Mouse (Mus musculus): ENCODE data around the gene Mical3. TPM values are rescaled to one million over a fixed set of nuclear protein-coding genes. Genes with fewer than 3 reads are reported as not detected.

Gene Mical3
- polyA plus RNA-seq, 1 experiment from 2014 or later: 68.8 TPM

DNA sequence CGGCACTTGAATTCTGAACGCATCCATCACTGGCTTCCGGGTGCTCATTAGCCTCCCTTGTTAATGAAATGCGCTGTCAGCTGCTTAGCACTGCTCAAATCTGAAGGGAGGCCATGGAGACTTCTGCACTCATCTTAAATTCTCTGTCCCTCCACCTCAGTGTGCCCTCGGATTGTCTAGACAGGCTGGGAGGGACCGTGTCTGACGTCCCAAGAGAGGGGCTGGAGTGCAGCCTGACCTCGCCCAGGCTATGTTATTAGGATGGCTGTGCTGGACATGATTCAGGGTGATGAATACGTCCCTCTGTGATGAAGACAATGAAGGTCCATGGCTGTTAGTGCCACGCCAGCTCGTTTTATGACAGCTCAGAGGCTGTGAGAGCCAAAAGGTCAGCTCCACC lies 153.8 kb downstream of the Mical3 start:
- H3K4me3 ChIP-seq (ENCODE audit: low read depth, low read length): no peak overlapping the region
- ATAC-seq (ENCODE audit: low read depth): peak; percentile 32; the same call in 1 of the 2 replicates
- WGBS: 17% methylated on average over 11 of the region's 11 CpGs
- H3K27me3 ChIP-seq (ENCODE audit: control insufficient read depth, insufficient read depth, low read length): no peaks in the 10 kb centered on the region
- peaks cover 4% of the 10 kb centered on the region; the same call in 1 of the 2 replicates for H3K4me1 ChIP-seq (ENCODE audit: control insufficient read depth, insufficient read depth, low read length)
- H3K36me3 ChIP-seq (ENCODE audit: control insufficient read depth, insufficient read depth, low read length): peaks cover 25% of the 10 kb centered on the region
- H3K9me3 ChIP-seq (ENCODE audit: control insufficient read depth, low read length): no peaks in the 10 kb centered on the region
- H3K27ac ChIP-seq (ENCODE audit: low read depth, low read length): no peak overlapping the region
- H3K4me2 ChIP-seq (ENCODE audit: low read depth, low read length): no peak overlapping the region
- no peak overlapping the region for H3K9ac ChIP-seq (replicated peaks; ENCODE audit: low read depth, low read length)

DNA sequence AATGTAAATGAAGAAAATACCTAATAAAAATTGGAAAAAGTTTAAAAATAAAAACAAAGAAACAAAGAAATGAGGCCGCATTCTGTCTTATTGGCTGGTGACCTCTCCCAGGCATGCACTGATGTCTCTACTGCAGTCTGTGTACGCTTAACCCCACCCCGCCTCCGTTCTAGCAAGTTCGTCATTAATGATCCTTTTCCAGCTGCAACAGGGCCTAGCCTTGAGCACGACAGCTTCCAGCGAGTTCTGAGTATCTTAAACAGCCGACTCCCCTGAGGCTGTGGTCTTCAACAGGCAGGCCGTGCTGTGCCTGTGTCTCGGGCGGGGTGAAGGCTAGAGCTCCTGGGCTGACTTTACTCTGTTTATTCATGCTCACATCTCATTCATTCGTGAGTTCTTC lies 154.7 kb downstream of the Mical3 start:
- H3K4me1 ChIP-seq (ENCODE audit: control insufficient read depth, insufficient read depth, low read length): peaks cover 4% of the 10 kb centered on the region; the same call in 1 of the 2 replicates
- 63% methylated on average over 12 of the region's 12 CpGs for WGBS
- H3K4me3 ChIP-seq (ENCODE audit: low read depth, low read length): no peak overlapping the region
- no peak overlapping the region for H3K4me2 ChIP-seq (ENCODE audit: low read depth, low read length)
- no peaks in the 10 kb centered on the region for H3K9me3 ChIP-seq (ENCODE audit: control insufficient read depth, low read length)
- no peak for ATAC-seq (ENCODE audit: low read depth)
- H3K27me3 ChIP-seq (ENCODE audit: control insufficient read depth, insufficient read depth, low read length): no peaks in the 10 kb centered on the region
- H3K27ac ChIP-seq (ENCODE audit: low read depth, low read length): no peak overlapping the region
- no peak overlapping the region for H3K9ac ChIP-seq (replicated peaks; ENCODE audit: low read depth, low read length)
- peaks cover 18% of the 10 kb centered on the region for H3K36me3 ChIP-seq (ENCODE audit: control insufficient read depth, insufficient read depth, low read length)

DNA sequence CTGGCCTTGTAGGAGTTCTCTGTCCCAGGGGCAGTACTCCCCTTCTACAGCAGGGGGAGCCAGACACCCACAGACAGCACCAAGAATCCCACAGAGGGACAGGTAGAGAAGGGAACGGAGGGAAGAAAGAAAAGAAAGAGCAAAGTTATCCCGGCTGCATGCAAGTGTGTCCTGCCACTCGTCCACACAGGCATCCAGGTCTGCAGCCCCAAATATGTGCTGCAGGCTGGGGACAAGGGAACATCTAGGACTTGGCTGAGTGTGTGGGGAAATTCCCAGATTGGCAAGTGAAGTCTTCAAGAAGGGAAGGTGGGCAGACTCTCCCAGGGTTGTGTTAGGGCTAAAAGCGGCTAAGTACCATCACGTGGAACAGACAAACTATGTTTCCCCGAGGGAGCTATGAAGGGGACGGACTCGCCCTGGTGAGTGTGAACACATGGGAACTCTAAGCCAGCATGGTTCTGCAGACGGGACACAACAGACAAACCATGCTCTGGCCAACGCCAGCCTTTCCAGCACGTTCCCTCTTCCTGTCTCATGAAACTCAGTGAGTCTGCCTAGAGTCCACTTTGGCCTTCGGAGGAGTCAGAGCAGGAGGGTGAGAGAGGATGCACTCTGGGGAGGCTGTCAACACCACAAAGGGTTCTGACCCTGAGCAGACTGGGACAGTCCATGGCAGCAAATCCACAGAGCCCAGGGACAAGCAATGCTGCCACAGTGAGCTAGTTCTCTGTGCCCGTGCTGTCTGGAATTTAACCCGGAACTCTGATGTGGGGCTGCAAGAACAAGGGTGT lies 158.8 kb downstream of the Mical3 start:
- H3K27me3 ChIP-seq (ENCODE audit: control insufficient read depth, insufficient read depth, low read length): no peaks in the 10 kb centered on the region
- H3K9me3 ChIP-seq (ENCODE audit: control insufficient read depth, low read length): no peaks in the 10 kb centered on the region
- peak; percentile 70; the same call in 1 of the 2 replicates for ATAC-seq (ENCODE audit: low read depth)
- no peak overlapping the region for H3K27ac ChIP-seq (ENCODE audit: low read depth, low read length)
- no peak overlapping the region for H3K9ac ChIP-seq (replicated peaks; ENCODE audit: low read depth, low read length)
- 63% methylated on average over 14 of the region's 14 CpGs for WGBS
- no peak overlapping the region for H3K4me3 ChIP-seq (ENCODE audit: low read depth, low read length)
- no peaks in the 10 kb centered on the region for H3K4me1 ChIP-seq (ENCODE audit: control insufficient read depth, insufficient read depth, low read length)
- peaks cover 30% of the 10 kb centered on the region for H3K36me3 ChIP-seq (ENCODE audit: control insufficient read depth, insufficient read depth, low read length)
- no peak overlapping the region for H3K4me2 ChIP-seq (ENCODE audit: low read depth, low read length)

DNA sequence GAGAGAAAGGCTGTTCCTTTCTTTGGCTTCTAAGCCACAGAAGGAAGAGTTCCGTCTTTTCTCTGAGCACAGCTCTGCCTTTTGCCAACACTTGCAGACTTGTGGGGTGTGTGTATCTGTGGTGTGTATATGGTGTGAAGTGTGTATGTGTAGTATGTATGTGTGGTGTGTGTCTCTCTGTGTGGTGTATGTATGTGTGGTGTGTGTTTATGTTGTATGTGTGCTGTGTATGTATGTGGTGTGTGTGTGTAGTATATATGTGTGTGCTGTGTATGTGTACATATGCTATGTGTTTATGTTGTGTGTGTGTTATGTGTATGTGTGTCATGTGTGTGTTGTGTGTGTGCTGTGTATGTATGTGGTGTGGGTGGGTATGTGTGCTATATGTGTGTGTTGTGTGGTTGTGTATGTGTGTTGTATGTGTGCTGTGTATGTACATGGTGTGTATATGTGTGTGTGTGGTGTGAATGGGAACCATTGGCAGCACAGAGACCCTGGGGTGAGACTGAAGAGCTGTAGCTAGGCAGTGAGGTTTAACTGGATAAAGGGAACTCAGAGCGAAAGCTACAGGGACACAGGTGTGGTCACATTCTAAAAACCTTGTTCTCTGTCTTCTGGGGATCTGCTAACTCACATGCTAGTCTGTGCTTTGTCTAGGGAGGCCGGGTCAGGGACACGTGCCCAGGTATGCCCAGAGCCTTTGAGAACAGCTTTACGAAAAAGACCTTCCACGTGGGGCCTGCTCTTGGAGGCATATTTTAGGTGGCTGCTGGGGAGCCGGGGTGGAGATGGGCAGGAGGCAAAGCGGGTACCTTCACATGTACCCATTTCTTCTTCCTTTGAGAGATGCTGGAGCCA lies 159.6 kb downstream of the Mical3 start:
- Histone ChIP-seq H3K4me1 (ENCODE audit: control insufficient read depth, insufficient read depth, low read length) (no peaks in the 10 kb centered on the region), H3K4me2 (ENCODE audit: low read depth, low read length) (no peak overlapping the region), H3K9ac (replicated peaks; ENCODE audit: low read depth, low read length) (no peak overlapping the region), H3K9me3 (ENCODE audit: control insufficient read depth, low read length) (no peaks in the 10 kb centered on the region), H3K27me3 (ENCODE audit: control insufficient read depth, insufficient read depth, low read length) (no peaks in the 10 kb centered on the region), H3K36me3 (ENCODE audit: control insufficient read depth, insufficient read depth, low read length) (peaks cover 30% of the 10 kb centered on the region), H3K4me3 (ENCODE audit: low read depth, low read length) (no peak overlapping the region), H3K27ac (ENCODE audit: low read depth, low read length) (no peak overlapping the region)
- ATAC-seq (ENCODE audit: low read depth): peak; percentile 51; the same call in 1 of the 2 replicates
- WGBS: 68% methylated on average over 8 of the region's 8 CpGs

DNA sequence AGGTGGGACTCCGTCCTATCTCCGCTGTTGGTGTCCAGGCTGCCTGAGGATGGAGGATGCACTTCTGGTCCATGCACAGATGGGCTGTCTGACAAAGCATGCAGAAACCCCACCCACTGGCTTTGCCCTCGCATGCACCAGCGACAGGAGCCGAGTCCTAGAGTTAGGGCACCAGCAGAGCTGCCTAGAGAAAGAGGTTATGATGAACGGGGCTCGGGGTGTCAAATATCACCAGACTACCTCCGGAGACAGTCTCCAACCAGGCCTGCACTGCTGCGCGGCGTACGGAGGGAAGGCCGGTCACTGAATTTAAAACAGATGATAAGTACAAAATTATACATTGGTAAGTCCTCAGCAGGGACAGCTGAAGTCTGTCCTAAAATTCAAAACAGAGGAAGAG lies 165.0 kb downstream of the Mical3 start:
- no peak for ATAC-seq (ENCODE audit: low read depth)
- Histone ChIP-seq H3K9ac (replicated peaks; ENCODE audit: low read depth, low read length) (no peak overlapping the region), H3K27me3 (ENCODE audit: control insufficient read depth, insufficient read depth, low read length) (no peaks in the 10 kb centered on the region), H3K27ac (ENCODE audit: low read depth, low read length) (no peak overlapping the region), H3K4me1 (ENCODE audit: control insufficient read depth, insufficient read depth, low read length) (no peaks in the 10 kb centered on the region), H3K36me3 (ENCODE audit: control insufficient read depth, insufficient read depth, low read length) (peaks cover 19% of the 10 kb centered on the region), H3K4me3 (ENCODE audit: low read depth, low read length) (no peak overlapping the region), H3K4me2 (ENCODE audit: low read depth, low read length) (no peak overlapping the region), H3K9me3 (ENCODE audit: control insufficient read depth, low read length) (no peaks in the 10 kb centered on the region)
- WGBS: 79% methylated on average over 13 of the region's 13 CpGs

DNA sequence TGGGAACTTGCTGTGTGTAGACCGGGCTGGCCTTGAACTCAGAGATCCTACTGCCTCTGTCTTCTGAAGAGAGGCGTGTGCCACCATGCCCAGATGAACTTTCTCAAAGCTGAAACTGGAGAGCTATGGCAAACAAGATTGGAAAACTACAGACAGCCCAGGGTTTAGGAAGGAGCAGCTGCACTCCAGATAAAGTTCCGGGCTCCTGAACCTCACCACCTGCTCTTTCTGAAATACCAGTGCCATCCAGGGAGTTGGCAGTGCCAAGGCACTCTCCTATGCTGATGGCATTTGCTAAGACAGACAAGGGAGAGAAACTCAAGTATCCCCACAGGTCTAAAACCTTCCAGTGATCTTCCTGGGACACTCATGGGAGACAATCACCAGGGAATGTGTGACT lies 166.6 kb downstream of the Mical3 start:
- ATAC-seq (ENCODE audit: low read depth): no peak
- H3K4me3 ChIP-seq (ENCODE audit: low read depth, low read length): no peak overlapping the region
- no peak overlapping the region for H3K4me2 ChIP-seq (ENCODE audit: low read depth, low read length)
- no peaks in the 10 kb centered on the region for H3K9me3 ChIP-seq (ENCODE audit: control insufficient read depth, low read length)
- H3K36me3 ChIP-seq (ENCODE audit: control insufficient read depth, insufficient read depth, low read length): peaks cover 9% of the 10 kb centered on the region; the same call in 1 of the 2 replicates
- 85% methylated on average over 3 of the region's 3 CpGs for WGBS
- no peak overlapping the region for H3K27ac ChIP-seq (ENCODE audit: low read depth, low read length)
- H3K4me1 ChIP-seq (ENCODE audit: control insufficient read depth, insufficient read depth, low read length): no peaks in the 10 kb centered on the region
- H3K27me3 ChIP-seq (ENCODE audit: control insufficient read depth, insufficient read depth, low read length): no peaks in the 10 kb centered on the region
- H3K9ac ChIP-seq (replicated peaks; ENCODE audit: low read depth, low read length): no peak overlapping the region

DNA sequence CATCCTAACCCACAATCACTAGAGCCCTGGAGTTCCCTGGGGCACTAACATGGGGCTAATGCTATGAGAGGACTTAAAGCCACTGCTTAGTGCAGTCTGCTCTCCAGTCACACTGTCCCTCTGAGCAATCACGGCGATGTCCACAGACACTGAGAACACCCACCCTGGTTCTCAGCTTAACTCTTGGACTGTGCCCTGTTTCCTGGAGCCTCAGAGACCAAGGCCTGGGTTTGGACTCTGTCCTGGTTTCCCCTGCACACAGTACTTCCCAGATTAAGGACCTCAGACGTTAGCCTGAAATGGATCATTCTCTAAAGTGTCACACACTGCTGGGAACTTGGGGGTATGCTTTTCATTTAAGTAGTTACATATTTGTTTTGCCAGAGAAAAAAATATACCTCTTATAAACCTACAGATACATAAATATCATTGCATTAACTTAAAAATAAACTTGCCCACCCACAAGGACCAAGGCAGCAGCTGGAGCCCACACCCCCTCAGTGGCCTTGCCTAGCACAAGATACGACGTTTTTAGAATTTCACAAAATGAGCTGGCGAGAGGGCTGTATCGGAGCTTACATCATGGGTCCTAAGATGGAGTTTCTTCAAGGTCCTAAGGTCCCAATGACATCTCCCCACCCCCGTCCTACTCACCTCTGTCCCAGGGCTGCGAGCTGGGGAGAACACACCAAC lies 170.3 kb downstream of the Mical3 start:
- 90% methylated on average over 9 of the region's 9 CpGs for WGBS
- Histone ChIP-seq H3K4me3 (ENCODE audit: low read depth, low read length) (no peak overlapping the region), H3K27me3 (ENCODE audit: control insufficient read depth, insufficient read depth, low read length) (no peaks in the 10 kb centered on the region), H3K36me3 (ENCODE audit: control insufficient read depth, insufficient read depth, low read length) (peaks cover 31% of the 10 kb centered on the region), H3K27ac (ENCODE audit: low read depth, low read length) (no peak overlapping the region), H3K4me1 (ENCODE audit: control insufficient read depth, insufficient read depth, low read length) (no peaks in the 10 kb centered on the region), H3K4me2 (ENCODE audit: low read depth, low read length) (no peak overlapping the region), H3K9me3 (ENCODE audit: control insufficient read depth, low read length) (no peaks in the 10 kb centered on the region), H3K9ac (replicated peaks; ENCODE audit: low read depth, low read length) (no peak overlapping the region)
- no peak for ATAC-seq (ENCODE audit: low read depth)

DNA sequence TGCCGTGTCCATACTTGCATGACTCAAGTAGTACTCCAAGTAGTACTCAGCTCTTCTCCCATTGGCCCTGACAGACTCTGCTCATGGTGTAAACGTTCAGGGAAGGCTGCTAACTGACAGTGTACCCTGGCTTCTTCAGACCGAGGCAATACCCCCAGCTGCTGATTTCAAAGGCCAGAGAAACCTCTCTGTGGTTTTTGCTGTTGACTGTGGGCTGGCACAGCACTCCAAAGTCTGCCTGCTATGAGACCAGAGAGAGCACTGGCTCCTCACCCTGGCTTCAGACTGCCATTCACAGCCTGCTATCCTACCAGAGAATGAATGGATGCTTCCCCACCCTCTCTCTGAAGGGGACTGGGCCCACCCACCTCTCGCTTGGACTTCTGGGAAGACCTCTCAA lies 173.5 kb downstream of the Mical3 start:
- Histone ChIP-seq H3K27ac (ENCODE audit: low read depth, low read length) (no peak overlapping the region), H3K4me1 (ENCODE audit: control insufficient read depth, insufficient read depth, low read length) (no peaks in the 10 kb centered on the region), H3K4me2 (ENCODE audit: low read depth, low read length) (no peak overlapping the region), H3K9ac (replicated peaks; ENCODE audit: low read depth, low read length) (no peak overlapping the region), H3K27me3 (ENCODE audit: control insufficient read depth, insufficient read depth, low read length) (no peaks in the 10 kb centered on the region), H3K36me3 (ENCODE audit: control insufficient read depth, insufficient read depth, low read length) (peaks cover 34% of the 10 kb centered on the region), H3K4me3 (ENCODE audit: low read depth, low read length) (no peak overlapping the region), H3K9me3 (ENCODE audit: control insufficient read depth, low read length) (no peaks in the 10 kb centered on the region)
- ATAC-seq (ENCODE audit: low read depth): no peak
- 89% methylated on average over 4 of the region's 4 CpGs for WGBS

Data from neural tube, embryonic 14.5 days (tissue).